Mouse (Mus musculus) cerebellum, postnatal 36 days (tissue): Measurements from ENCODE around the gene Tmem140.

Source experiments
- DNase-seq, 2 experiments: peaks; one replicate each; pipeline ENCODE4 v3.0.0; 2021 to 2022; ENCODE audit warnings: mixed read lengths in 2 of 2

The Tmem140 gene

GRCm38 (mm10) chr6:34875966-34876834 is 13.3 kb downstream of the Tmem140 start:
- DNase-seq = no peak

GRCm38 (mm10) chr6:34876835-34877156 is 13.8 kb downstream of the Tmem140 start:
- no peak for DNase-seq

DNA sequence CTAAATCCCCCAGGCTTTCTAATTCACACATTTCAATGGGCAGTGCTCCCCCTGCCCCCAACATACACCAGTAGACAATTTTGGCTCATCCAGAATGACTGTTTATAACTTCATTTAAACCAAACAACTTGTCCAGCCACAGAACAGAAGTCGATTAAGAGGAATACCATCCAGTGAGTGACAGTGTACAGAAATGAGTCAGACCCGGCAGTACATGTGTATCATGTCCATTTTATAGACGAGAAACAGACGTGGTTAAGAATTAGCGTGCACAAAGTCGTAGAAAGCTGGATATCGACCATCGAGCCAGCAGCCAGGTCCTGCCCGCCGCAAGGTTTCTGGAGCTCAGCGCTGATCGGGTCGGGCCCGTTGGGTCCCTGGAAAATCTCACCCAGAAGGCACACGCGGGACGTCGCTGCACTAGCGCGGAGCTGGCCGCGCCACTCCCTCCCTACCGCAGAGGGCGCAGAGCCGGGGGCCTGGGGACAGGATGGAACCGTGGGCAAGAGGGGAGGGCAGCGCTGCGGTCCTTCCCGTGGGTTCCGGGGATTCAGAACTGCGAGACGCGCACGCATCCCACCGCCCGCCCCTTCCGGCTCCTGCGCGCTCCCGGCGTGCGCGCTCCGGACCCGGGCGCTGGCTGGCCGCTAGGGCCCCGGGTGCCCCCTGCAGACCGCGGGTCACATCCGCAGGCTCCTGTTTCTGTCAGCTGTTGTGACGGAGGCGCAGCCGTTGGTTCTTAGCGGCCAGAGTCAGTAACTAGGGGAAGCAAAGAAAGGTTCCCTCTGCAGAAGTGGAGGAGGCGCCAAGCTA is 14.8 kb downstream of the Tmem140 start, which contains the start of gene Cyren:
Gene Cyren (minus strand): TSS at position 552 of the 813 bp plus-strand sequence.
- peak; percentile 86 to 92 for DNase-seq

DNA sequence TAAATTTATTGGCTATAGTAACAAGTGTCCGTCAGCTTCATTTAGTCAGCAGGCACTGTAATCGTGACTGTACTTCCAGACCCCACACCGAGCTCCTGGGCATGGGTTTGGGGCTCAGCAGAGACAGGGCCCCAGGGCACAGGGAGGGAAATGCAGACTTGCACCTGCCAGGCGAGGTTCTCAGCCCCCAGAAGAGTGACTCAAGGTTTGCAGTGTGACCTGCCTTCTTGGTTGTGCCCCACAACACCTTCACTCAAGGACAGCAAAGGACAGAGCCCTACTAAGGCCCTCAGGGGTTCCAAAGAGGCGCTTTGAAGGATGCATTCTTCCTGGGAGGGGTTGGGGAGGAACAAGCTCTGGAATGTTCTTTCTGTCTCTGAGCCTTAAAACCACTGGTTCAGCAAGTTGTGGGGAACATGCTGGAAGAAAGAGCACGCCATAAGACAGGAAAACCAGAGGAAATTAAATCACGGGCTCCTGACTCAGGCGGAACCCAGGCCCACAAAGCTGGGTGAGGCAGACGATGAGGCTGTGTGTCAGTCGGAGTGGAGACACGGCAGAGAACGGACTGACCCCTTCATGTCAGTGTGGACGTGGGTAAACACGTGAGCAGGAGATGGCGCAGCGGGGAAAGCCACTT is 16.3 kb downstream of the Tmem140 start:
- DNase-seq = no peak

GRCm38 (mm10) chr6:34879911-34880475 is 17.0 kb downstream of the Tmem140 start:
- peak; percentile 58 to 64 for DNase-seq

GRCm38 (mm10) chr6:34884724-34885123 is 21.8 kb downstream of the Tmem140 start:
- DNase-seq = no peak

- no peak for DNase-seq
Observed at GRCm38 (mm10) chr6:34887131-34887850, 24.3 kb downstream of the Tmem140 start.

DNA sequence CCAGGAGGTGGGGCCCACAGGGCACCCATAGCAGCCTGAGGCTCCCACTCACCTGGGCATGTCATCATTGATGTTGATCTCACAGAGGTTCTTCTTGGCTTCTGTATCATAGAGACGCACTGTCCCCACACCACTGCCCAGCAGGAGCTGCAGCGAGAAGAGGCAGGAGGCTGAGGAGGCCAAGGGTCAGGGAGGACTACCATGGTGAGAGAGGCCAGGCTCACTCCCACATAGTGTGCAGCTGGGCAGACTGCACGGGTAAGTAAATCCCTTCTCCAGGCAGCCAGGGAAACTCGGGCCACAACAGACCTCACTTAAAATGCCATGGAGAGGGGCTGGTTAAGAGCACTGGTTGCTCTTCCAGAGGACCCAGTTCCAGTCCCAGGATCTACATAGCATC is 26.2 kb downstream of the Tmem140 start:
- DNase-seq = no peak

- DNase-seq = peak in 1 of 2 experiments; percentile 29
Observed at GRCm38 (mm10) chr6:34895569-34895968, 32.6 kb downstream of the Tmem140 start.

- no peak for DNase-seq
Observed at GRCm38 (mm10) chr6:34896168-34896780, 33.3 kb downstream of the Tmem140 start.

DNA sequence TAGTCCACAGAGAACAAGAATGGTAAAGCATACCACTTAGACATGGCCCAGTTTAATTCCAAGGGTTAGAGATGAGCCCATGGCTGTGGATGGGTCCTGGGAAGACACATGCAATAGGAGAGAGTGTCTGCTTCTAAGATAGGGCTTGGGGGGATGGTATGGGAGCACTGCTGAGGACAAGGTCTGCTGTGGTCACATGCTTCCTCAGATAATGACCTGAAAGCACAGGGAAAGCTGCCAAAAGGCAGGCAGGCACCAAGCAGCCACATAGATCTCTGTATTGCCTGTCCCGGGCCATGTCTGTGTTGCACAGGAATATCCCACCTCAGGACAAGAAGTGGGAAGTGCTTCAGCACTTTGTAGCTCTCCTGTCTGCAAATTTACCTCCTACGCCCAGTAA is 36.2 kb downstream of the Tmem140 start:
- no peak for DNase-seq

DNA sequence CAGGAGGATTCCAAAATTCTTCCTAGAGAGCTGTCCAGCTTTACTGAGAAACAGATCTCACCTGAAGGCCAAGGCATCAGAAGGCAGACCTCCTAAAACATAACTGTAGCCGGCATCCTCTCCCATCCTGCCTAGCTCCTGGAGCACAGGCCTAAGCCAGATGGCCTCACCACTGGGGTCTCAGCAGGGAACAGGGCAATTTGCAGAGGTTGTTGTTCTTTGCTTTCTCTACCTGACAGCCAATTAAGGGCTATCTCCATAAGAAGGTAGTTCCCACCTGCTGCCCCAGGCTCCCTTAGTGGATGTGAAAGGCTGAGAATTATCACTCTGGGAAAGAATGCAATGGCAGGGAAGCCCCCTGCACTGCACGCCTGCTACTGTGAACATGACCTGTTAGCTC is 38.0 kb downstream of the Tmem140 start:
- DNase-seq = peak; percentile 54

DNA sequence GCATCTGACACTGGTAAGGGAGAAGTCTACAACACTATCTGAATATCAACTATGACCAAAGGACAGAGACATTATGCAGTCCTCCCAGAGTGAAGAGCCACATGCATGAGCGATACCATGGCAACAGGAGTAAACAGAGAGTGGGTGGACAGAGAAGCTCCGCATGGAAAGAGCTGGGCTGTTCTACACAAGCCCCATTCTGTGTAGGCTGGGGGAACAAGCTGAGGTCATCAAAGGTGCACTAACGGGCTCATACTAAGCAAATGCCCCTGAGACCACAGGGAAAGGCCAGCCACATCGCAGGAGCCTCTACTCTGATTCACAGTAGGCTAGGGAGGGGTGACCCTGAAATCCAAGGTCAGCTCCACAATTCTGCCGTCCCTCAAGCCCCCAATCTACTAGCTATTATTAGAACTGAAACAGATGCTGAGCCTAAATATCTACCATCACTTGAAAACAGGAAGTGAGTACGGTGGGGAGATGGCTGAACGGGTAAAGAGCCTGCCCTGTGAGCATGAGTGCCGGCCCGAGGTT is 39.0 kb downstream of the Tmem140 start:
- DNase-seq = no peak

DNA sequence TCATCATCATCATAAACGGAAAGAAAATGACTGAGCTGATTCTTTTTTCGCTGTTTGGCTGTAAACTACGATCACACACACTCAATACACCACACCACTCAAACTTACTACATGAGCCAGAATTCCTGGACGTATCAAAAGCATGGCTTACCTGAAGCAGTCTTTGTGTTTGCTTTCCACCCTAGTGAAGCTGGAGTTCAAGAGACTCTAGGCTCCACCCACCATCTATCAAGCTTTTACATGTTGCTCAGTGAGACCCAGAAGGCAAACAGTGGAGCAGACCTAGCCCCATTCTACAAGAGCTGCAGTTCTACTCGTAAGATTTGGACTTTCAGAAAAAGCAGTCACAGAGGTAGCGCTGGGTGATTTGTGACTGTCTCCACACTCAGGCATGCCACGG is 39.6 kb downstream of the Tmem140 start:
- no peak for DNase-seq

- no peak for DNase-seq
Observed at GRCm38 (mm10) chr6:34903441-34903840, 40.5 kb downstream of the Tmem140 start.

DNA sequence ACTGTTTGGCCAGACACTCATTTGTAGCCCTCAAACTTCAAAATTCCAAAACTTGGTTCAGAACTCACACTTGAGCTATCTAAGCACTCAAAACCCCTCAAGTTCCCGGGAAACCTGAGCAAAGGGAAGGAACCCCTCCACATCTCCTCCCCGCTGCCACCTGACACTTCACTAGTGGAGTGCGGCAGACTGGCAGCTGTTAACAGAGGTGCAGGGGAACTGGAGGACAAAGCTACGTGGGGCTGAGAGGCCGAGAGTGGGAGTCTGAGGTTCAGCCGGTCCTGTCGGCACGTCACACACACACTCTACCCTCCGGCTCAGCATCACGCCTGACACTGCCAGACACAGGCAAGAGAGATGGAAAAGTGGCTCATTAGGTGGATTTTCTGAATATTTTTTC is 40.9 kb downstream of the Tmem140 start:
- no peak for DNase-seq

DNA sequence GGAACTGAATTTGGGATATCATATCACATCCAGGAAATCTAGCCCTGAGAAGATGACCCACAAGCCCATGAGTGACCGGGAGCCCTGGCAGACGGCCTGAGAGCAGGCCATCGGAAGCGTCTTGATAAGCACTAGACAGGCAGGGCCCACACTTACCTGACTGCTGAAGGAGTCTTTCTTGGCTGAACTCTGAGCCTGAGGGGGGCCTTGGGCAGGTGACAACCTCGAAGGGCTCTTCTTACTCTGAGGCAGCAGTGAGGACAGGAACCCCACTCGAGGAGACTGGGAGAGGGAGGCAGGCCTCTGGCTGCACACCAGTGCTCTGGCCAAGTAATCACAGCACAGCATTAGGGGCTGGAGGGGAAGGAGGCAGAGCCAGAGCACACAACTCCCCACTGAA is 41.4 kb downstream of the Tmem140 start:
- no peak for DNase-seq

GRCm38 (mm10) chr6:34906125-34906524 is 43.2 kb downstream of the Tmem140 start:
- no peak for DNase-seq

DNA sequence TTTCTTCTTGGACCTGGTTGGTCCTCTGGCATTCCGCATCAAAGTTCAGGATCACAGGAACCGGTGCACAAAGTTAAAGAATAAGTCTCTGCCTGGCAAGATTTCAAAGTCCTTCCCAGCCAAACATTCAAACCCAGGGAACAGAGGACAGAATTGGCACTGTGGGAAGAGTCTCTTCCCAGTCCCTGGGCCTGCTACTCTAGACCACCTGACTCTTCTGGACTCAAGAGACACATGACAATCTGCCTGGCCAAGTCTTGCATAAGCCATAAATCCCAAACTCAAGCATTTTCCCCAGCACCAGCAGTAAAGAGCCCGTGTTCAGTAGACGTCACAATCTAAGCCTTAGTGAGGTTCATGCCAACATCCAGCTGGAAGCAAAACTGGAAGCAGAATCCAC is 43.7 kb downstream of the Tmem140 start:
- DNase-seq = no peak

DNA sequence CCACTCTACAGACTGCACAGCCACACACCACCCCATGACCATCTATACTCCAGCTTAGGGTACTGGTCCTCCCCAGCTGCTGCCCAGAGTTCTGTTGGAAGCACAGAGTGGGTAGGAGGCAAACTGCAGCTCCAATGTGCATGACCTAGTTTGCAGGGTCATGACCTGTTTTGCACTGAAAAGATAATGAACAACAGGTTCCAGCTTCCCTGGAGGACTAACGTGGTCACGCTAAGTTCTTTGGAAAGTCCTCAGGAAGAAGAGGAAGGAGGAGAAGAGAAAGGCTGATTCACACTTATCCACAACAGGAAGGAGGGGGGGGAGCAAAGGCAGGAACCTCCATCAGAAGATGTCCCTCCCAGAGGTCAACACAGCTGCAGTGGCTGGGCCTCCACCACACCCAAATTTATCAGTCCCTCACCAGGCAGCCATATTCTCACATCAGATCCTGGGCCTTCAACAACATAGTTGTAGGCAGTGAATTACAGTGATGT is 44.2 kb downstream of the Tmem140 start:
- DNase-seq = no peak

GRCm38 (mm10) chr6:34907696-34908260 is 44.8 kb downstream of the Tmem140 start:
- DNase-seq = no peak
